Mouse (Mus musculus) MEL (cell line): ENCODE data around the gene Olfr598.

Experiments used
- BHLHE40 ChIP-seq: IDR thresholded peaks from 2 replicates; pipeline ENCODE4 v1.6.1; 2012; ENCODE audit warnings: low read depth, mild to moderate bottlenecking, inconsistent platforms, low read length, improper control_type of control experiment, borderline replicate concordance
- CHD2 ChIP-seq: IDR thresholded peaks from 2 replicates; pipeline ENCODE4 v1.6.1; 2011; ENCODE audit warnings: low read length, improper control_type of control experiment
- CTCF ChIP-seq, 3 experiments: IDR thresholded peaks in 2 of 3; conservative IDR thresholded peaks in 1 of 3; 2 replicates each; pipeline ENCODE4 v1.5.1; 2011 to 2012; ENCODE audit warnings: low read length in 3 of 3, low read depth in 2 of 3, mild to moderate bottlenecking in 2 of 3, improper control_type of control experiment in 1 of 3, inconsistent platforms in 1 of 3, mixed read lengths in 1 of 3, moderate library complexity in 1 of 3; ENCODE audit not compliant: control insufficient read depth in 1 of 3, insufficient read depth in 1 of 3, poor library complexity in 1 of 3, severe bottlenecking in 1 of 3
- E2F4 ChIP-seq: IDR thresholded peaks from 2 replicates; pipeline ENCODE4 v1.6.1; 2011; ENCODE audit warnings: low read depth, low read length, improper control_type of control experiment, borderline replicate concordance
- GATA1 ChIP-seq: IDR thresholded peaks from 2 replicates; pipeline ENCODE4 v1.6.1; 2011; ENCODE audit warnings: low read depth, low read length, improper control_type of control experiment
- MAFK ChIP-seq: IDR thresholded peaks from 2 replicates; pipeline ENCODE4 v1.6.1; 2011; ENCODE audit warnings: low read depth, mild to moderate bottlenecking, low read length, improper control_type of control experiment, borderline replicate concordance
- NRF1 ChIP-seq: IDR thresholded peaks from 2 replicates; pipeline ENCODE4 v1.6.1; 2014; ENCODE audit warnings: low read depth, mild to moderate bottlenecking, inconsistent platforms, low read length, improper control_type of control experiment, moderate library complexity; ENCODE audit not compliant: poor library complexity, insufficient read depth, severe bottlenecking
- POLR2AphosphoS5 ChIP-seq: IDR thresholded peaks from 2 replicates; pipeline ENCODE4 v1.6.1; 2012; ENCODE audit warnings: low read depth, borderline replicate concordance, mild to moderate bottlenecking, inconsistent platforms, low read length, moderate library complexity, mixed read lengths
- SMC3 ChIP-seq: IDR thresholded peaks from 2 replicates; pipeline ENCODE4 v1.6.1; 2011; ENCODE audit warnings: low read depth, low read length, improper control_type of control experiment
- TCF12 ChIP-seq: IDR thresholded peaks from 2 replicates; pipeline ENCODE4 v1.6.1; 2014; ENCODE audit warnings: low read depth, mild to moderate bottlenecking, inconsistent platforms, low read length, improper control_type of control experiment, moderate library complexity
- USF2 ChIP-seq, 2 experiments: IDR thresholded peaks; 2 replicates each; pipeline ENCODE4 v1.6.1; 2011 to 2012; ENCODE audit warnings: improper control_type of control experiment in 2 of 2, low read length in 2 of 2, borderline replicate concordance in 1 of 2, inconsistent platforms in 1 of 2, low read depth in 1 of 2, mild to moderate bottlenecking in 1 of 2; ENCODE audit not compliant: insufficient read depth in 1 of 2

GRCm38 (mm10) chr7:103349569-103349968 lies 26.2 kb downstream of the Olfr598 start, which contains the start of gene Olfr600:
- TF ChIP-seq CTCF (IDR thresholded peaks at IDR 0.05 in 2 of 3, conservative IDR thresholded peaks at IDR 0.05 in 1 of 3; ENCODE audit: control insufficient read depth in 1 of 3, insufficient read depth in 1 of 3, low read depth in 2 of 3, low read length in 3 of 3, poor library complexity in 1 of 3, severe bottlenecking in 1 of 3) (no peak), E2F4 (no peak), SMC3 (no peak), BHLHE40 (no peak), MAFK (no peak), CHD2 (no peak), POLR2AphosphoS5 (no peak), TCF12 (no peak), NRF1 (no peak), USF2 (IDR thresholded peaks at IDR 0.05; ENCODE audit: borderline replicate concordance in 1 of 2, insufficient read depth in 1 of 2, low read depth in 1 of 2, low read length in 2 of 2) (no peak), GATA1 (no peak)
